Mouse (Mus musculus): Measurements from ENCODE around the gene Pdpn.

DNA sequence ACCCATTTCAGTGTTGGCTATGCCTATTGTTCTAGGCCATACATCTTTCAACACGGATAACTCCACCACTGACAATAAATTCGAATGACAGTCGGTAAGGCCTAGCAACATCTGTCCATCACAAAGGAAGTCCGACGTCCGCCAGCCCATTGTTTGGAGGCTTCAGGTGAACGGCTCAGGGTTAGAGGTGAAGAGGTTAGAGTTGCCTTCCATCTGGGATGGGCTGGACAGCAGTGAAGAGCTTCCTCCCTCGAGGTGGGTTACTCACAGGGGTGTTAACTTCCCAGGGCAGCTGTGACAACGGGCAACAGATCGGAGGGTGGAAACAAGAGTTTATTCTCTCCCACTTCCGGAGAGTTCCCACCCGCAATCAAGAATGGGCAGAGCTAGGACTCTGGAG, 36.7 kb downstream of the Pdpn start:
- TF ChIP-seq CTCF (IDR thresholded peaks at IDR 0.05; ENCODE audit: borderline replicate concordance, control insufficient read depth, extremely low read depth, insufficient read depth, low read length, poor library complexity) (no peak), POLR2A (IDR thresholded peaks at IDR 0.05; ENCODE audit: control insufficient read depth, extremely low read depth, insufficient read depth, low read length, poor library complexity) (no peak)
